Mouse (Mus musculus): ENCODE measurements around the gene Nwd2.

Nwd2 gene

DNA sequence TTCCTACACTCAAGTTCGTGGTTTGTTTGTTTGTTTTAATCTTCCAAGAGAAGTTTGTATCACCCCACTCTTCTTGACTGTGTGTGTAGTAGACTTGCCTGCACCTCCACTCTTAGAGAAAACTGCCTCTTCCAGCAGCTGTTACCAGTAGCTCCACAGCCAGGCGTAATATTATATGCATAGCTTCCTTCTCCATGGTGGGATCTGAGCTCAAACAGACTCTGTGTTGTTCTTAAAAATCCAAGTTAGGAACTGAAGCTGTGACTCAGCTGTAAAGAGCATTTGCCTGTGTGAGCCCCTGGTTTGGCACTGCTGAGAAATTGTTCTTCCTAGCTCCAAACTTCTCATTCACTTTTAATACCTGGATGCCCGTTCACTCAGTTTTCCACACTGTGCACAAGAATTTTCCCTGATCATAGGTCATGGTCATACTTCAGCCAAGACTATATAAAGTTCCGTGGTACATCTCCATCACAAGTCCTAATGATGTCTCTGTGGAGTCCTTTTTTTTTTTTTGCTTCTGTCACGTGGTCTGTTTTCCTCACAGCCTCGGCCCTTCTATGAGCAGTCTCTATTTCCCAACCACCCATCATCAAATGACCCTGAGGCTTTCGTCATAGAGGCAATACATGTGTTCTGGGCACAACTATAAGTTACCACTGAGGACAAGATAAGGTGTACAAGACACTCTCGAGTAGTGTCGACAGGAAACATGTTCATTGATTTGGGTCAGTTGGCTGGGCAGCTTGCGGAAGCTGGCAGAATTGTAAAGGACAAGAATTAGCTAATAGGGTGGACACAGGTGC lies 179.7 kb downstream of the Nwd2 start:
- DNase-seq, result no peak

DNA sequence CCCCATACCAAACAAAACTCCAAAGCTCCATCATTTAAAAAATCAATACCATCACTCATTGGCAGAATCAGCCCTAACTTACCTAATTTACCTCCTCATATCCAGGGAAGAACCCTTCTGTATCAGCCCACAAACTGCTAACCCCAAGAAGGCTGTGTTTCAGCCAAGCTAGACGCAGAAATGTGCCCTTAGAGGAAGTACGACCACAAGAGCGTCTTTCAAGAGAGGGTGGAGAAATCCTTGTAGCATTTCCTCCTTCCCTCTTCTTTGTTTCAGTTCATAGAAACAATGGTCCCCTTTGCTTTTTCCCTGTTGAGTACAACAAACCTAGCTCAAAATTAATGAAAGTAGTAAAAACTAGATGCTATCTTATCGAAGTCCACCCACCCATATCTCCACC lies 182.2 kb downstream of the Nwd2 start:
- no peak for DNase-seq

DNA sequence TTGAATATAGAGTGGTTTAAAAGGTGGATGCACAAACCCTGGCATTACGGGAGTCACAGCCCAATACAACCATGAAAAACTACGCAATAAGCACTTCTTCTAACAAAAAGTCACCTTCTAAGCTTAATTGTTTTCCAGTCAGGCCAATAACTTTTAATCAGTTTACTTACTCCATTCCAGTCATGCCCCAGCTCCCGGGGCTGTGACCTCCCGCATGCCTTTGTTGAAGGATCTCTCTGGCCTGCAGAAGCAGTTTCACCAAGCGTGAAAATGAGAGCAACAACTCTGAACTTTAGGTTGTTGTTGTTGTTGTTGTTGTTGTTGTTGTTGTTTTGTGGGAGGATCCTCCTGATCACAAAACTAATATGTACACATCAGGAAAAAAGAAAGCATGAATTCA lies 185.1 kb downstream of the Nwd2 start:
- DNase-seq, result no peak

DNA sequence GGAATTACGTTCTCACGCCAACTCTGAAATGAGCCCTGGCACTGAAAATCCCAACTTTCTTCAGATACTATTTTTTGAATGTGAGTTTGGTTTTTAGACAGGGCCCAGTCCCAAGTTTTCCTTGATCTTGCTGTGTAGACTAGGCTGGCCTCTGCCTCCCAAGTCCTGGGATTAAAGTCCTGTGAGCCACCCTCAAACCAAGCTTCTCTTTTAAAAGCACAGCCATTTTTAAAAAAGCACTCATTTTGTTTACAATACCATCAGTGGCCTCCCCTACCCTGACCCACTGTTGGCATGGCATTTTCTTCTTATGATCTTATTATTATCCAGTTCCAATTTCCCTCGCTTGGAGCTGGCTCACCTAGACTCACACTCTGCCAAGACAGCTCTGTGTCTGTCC lies 185.5 kb downstream of the Nwd2 start:
- no peak for DNase-seq

DNA sequence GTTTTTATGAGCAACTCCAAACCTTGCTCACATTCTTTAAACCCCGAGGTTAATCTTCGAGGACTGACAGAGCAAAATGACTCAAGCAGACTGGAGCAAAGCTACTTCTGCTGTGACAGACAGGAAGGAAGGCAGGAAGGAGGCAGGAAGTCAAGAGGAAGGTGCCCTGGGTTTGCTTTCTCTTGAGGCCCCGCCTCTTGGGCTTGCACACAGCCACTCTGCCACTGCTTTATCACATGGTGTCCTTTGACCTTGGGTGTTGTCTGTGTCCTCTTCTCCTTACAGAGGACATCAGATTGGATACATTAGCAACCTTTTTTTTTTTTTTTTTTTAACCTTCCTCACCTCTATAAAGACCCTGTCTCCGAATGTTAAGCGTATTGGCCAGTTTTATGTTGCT lies 188.2 kb downstream of the Nwd2 start:
- no peak for DNase-seq

DNA sequence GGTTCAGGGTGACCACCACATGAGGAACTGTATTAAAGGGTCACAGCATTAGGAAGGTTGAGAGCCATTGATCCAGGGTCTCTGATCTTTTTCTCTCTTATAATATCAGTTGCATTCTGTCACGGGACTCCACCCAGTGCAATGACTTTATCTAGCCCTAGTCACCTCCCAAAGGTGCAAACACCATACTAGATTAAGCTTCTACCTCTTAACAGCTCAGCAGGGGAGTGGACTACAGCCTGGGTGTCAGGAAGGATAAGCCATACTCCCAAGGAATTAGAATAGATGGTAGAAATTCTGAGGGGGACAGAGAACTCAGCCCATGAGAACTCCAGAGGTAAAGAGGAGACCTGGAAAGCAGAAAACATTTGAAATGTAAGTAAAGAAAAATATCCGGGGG lies 188.9 kb downstream of the Nwd2 start:
- DNase-seq, result no peak

DNA sequence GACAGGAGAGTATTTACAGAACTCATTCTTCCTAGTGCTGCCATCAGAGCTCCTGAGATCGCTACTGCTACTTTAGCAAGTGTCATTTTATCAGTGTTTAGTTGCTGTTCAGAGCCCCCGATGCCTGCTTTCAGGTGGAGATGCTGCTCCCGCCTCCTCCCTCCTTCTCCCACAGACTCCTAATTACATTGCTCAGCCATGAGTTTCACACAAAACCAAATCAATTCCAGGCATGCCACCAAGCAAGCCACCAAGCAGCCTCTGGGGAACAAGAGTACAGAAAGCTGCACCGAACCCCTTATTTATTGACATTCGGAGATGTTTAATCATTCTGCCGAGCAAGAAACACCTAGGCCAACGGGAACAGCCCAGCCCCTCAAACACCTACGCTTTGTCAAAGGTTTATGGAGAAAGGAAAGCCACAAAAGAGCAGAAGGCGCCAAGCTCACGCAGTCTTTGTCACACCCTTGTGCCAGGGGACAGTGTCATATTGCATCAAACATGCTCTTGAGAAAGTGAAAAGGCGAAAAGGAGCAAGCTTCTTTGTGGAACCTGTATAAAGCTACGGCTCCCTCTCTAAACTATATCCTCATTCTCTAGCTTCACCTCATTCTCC lies 191.0 kb downstream of the Nwd2 start:
- no peak for DNase-seq

DNA sequence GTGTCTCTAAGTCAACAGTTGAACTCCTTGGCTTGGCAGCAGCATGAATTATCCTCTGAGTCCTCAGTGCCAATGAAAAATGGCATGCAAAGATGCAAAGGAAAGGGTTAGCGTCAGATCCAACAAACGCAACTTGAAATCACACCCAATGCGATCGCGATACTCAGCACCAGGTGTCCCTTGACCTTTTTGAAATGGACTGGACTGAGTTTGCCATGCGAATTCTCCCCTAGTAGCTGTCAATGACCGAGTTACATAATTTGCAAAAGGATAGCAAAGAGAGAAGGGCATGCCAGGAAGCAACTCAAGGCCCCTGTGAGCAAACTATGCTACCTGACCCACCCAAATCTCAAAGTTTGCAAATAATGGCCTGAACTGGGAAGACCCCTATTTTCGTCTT lies 198.2 kb downstream of the Nwd2 start:
- no peak for DNase-seq

DNA sequence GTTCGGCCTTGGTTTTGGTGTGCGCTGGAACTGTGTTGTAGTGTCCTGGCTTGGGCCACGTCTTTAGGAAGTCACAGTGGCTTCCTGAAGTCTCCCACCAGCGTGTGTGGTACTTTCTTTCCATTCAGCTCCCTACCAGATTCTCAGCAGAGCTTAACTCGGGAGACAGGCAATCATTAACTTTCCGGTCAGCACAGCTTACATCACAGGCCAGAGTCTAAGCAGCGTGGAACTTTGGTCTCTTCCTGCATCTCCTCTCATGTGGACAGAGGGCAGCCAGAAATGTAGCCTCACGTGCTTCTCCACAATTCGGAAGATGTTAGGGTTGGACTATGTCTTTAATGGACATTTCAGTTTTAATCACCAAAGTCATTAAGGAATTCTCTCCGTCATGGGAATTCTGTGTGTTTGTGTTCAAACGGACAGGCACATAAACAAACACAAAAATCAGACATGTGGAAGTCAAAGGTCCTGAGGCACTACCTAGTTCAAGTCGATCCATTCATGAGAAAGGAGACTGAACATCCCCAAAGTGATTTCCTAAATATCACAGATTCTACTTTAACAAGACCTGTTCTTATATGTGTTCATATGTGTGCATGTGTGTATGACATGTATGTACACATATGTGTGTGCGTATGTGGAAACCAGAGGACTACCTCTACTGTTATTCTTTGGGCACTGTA lies 198.8 kb downstream of the Nwd2 start:
- DNase-seq, result no peak

DNA sequence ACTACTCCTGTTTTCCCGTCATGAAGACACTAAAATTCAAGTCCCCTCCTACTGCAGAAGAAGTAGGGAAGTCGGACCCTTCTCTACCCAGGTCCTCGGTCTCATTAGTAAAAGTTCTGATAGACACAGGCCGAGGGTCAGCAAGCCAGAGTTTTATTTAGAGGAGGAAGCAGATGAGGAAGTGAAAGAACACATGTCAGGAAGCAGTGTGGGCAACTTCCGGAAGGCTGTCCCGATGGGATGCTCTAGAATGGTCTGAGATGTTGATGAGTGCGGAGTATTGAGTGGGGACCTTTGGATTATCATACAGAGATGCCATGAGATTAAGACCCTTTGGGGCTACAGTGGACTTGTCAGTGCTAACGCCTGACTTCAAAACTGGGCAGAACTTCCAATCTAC lies 210.0 kb downstream of the Nwd2 start:
- DNase-seq, result no peak
